Mouse (Mus musculus) CH12.LX (cell line): ENCODE measurements around the gene Omg. TPM values are rescaled to one million over a fixed set of nuclear protein-coding genes. Genes with fewer than 3 reads are reported as not detected.

Experiments used
- DNase-seq: peaks from one replicate; pipeline ENCODE4 v3.0.0-alpha.2; 2013; ENCODE audit errors: extremely low read depth
- H3K27ac ChIP-seq: 2 replicates; pipeline ENCODE4 v1.5.1; 2012; ENCODE audit warnings: low read depth, mild to moderate bottlenecking, control low read depth, moderate library complexity; ENCODE audit not compliant: insufficient read depth
- H3K27me3 ChIP-seq: replicated peaks from 2 replicates; pipeline ENCODE3; 2012; ENCODE audit warnings: inconsistent platforms
- H3K36me3 ChIP-seq, 2 experiments: replicated peaks in 1 of 2; 2 replicates each; pipeline versions ENCODE3 to v1.6.1; 2012; ENCODE audit warnings: inconsistent platforms in 1 of 2, low read length in 1 of 2, mild to moderate bottlenecking in 1 of 2, mixed read lengths in 1 of 2, moderate library complexity in 1 of 2; ENCODE audit not compliant: control insufficient read depth in 1 of 2, insufficient read depth in 1 of 2
- H3K4me1 ChIP-seq, 2 experiments: 2 replicates each; pipeline ENCODE4 v1.6.1; 2012; ENCODE audit warnings: inconsistent platforms in 1 of 2, moderate library complexity in 1 of 2; ENCODE audit not compliant: insufficient read depth in 2 of 2, control insufficient read depth in 1 of 2
- H3K4me2 ChIP-seq: 2 replicates; pipeline ENCODE4 v1.6.1; 2012; ENCODE audit warnings: low read depth, mild to moderate bottlenecking, control low read depth; ENCODE audit not compliant: poor library complexity, insufficient read depth, severe bottlenecking
- H3K4me3 ChIP-seq, 3 experiments: fragments of 150-350 bp in 1 of 3; sonication (generic) in 1 of 3; replicated peaks in 1 of 3; 2 replicates each; pipeline versions ENCODE3 to v1.5.1; 2011 to 2012; ENCODE audit warnings: low read depth in 2 of 3, low read length in 2 of 3, mild to moderate bottlenecking in 2 of 3, moderate library complexity in 2 of 3, control low read depth in 1 of 3, improper control_type of control experiment in 1 of 3, inconsistent platforms in 1 of 3, mixed read lengths in 1 of 3; ENCODE audit not compliant: poor library complexity in 1 of 3
- H3K79me2 ChIP-seq: replicated peaks from 2 replicates; pipeline ENCODE4 v1.6.1; 2012; ENCODE audit warnings: mild to moderate bottlenecking, moderate library complexity; ENCODE audit not compliant: control insufficient read depth, poor library complexity, insufficient read depth, severe bottlenecking; ENCODE audit errors: extremely low read depth
- H3K9ac ChIP-seq: 2 replicates; pipeline ENCODE4 v1.6.1; 2012; ENCODE audit warnings: low read depth, mild to moderate bottlenecking, control low read depth, moderate library complexity; ENCODE audit not compliant: insufficient read depth
- H3K9me3 ChIP-seq: replicated peaks from 2 replicates; pipeline ENCODE3; 2012; ENCODE audit warnings: low read length, inconsistent platforms, mixed read lengths
- BHLHE40 ChIP-seq: IDR thresholded peaks from 2 replicates; pipeline ENCODE4 v1.6.1; 2011; ENCODE audit warnings: mild to moderate bottlenecking, low read depth, low read length, improper control_type of control experiment
- CHD1 ChIP-seq: IDR thresholded peaks from 2 replicates; pipeline ENCODE4 v1.6.1; 2012; ENCODE audit warnings: low read depth, low read length, improper control_type of control experiment, inconsistent platforms
- CHD2 ChIP-seq: IDR thresholded peaks from 2 replicates; pipeline ENCODE4 v1.6.1; 2011; ENCODE audit warnings: low read length, improper control_type of control experiment
- CTCF ChIP-seq, 2 experiments: IDR thresholded peaks in 1 of 2; conservative IDR thresholded peaks in 1 of 2; 2 replicates each; pipeline ENCODE4 v1.5.1; 2011 to 2012; ENCODE audit warnings: low read depth in 2 of 2, low read length in 2 of 2, improper control_type of control experiment in 1 of 2, inconsistent platforms in 1 of 2, mild to moderate bottlenecking in 1 of 2, moderate library complexity in 1 of 2
- ELF1 ChIP-seq: IDR thresholded peaks from 2 replicates; pipeline ENCODE4 v1.6.1; 2014; ENCODE audit warnings: low read depth, mild to moderate bottlenecking, inconsistent platforms, low read length, improper control_type of control experiment
- ETS1 ChIP-seq: conservative IDR thresholded peaks from 2 replicates; pipeline ENCODE4 v1.6.1; 2012; ENCODE audit warnings: low read depth, mild to moderate bottlenecking, inconsistent platforms, low read length, improper control_type of control experiment, moderate library complexity
- HCFC1 ChIP-seq: IDR thresholded peaks from 2 replicates; pipeline ENCODE4 v1.6.1; 2012; ENCODE audit warnings: low read depth, mild to moderate bottlenecking, inconsistent platforms, low read length, improper control_type of control experiment
- IRF4 ChIP-seq: IDR thresholded peaks from 2 replicates; pipeline ENCODE4 v1.6.1; 2014; ENCODE audit warnings: low read depth, mild to moderate bottlenecking, inconsistent platforms, low read length, improper control_type of control experiment
- JUN ChIP-seq: IDR thresholded peaks from 2 replicates; pipeline ENCODE4 v1.6.1; 2011; ENCODE audit warnings: low read depth, mild to moderate bottlenecking, low read length, improper control_type of control experiment, moderate library complexity; ENCODE audit not compliant: insufficient read depth
- JUND ChIP-seq: conservative IDR thresholded peaks from 2 replicates; pipeline ENCODE4 v1.6.1; 2011; ENCODE audit warnings: low read depth, low read length, improper control_type of control experiment
- KAT2A ChIP-seq: IDR thresholded peaks from 2 replicates; pipeline ENCODE4 v1.6.1; 2012; ENCODE audit warnings: low read length, improper control_type of control experiment, inconsistent platforms; ENCODE audit not compliant: insufficient replicate concordance
- MAFK ChIP-seq: IDR thresholded peaks from 2 replicates; pipeline ENCODE4 v1.6.1; 2011; ENCODE audit warnings: low read length, improper control_type of control experiment; ENCODE audit not compliant: insufficient replicate concordance
- MAX ChIP-seq: IDR thresholded peaks from 2 replicates; pipeline ENCODE4 v1.6.1; 2011; ENCODE audit warnings: low read length, improper control_type of control experiment
- MAZ ChIP-seq: IDR thresholded peaks from 2 replicates; pipeline ENCODE4 v1.6.1; 2012; ENCODE audit warnings: low read depth, mild to moderate bottlenecking, inconsistent platforms, low read length, improper control_type of control experiment, moderate library complexity
- MYC ChIP-seq: IDR thresholded peaks from 2 replicates; pipeline ENCODE4 v1.6.1; 2011; ENCODE audit warnings: low read depth, mild to moderate bottlenecking, improper control_type of control experiment, low read length
- NELFE ChIP-seq: IDR thresholded peaks from 2 replicates; pipeline ENCODE4 v1.6.1; 2011; ENCODE audit warnings: low read depth, low read length, improper control_type of control experiment
- NRF1 ChIP-seq: IDR thresholded peaks from 2 replicates; pipeline ENCODE4 v1.6.1; 2014; ENCODE audit warnings: low read depth, mild to moderate bottlenecking, inconsistent platforms, low read length, improper control_type of control experiment, moderate library complexity
- POLR2A ChIP-seq: IDR thresholded peaks from 2 replicates; pipeline ENCODE4 v1.6.1; 2011; ENCODE audit warnings: low read depth, mild to moderate bottlenecking, improper control_type of control experiment, low read length
- POLR2AphosphoS2 ChIP-seq: IDR thresholded peaks from 2 replicates; pipeline ENCODE4 v1.6.1; 2011; ENCODE audit warnings: low read depth, low read length, improper control_type of control experiment
- SMC3 ChIP-seq: IDR thresholded peaks from 2 replicates; pipeline ENCODE4 v1.6.1; 2011; ENCODE audit warnings: low read depth, low read length, improper control_type of control experiment
- ZC3H11A ChIP-seq: IDR thresholded peaks from 2 replicates; pipeline ENCODE4 v1.6.1; 2012; ENCODE audit warnings: low read depth, mild to moderate bottlenecking, inconsistent platforms, low read length, improper control_type of control experiment
- ZKSCAN1 ChIP-seq: IDR thresholded peaks from 2 replicates; pipeline ENCODE4 v1.6.1; 2012; ENCODE audit warnings: low read depth, inconsistent platforms, low read length, improper control_type of control experiment, borderline replicate concordance
- ZMIZ1 ChIP-seq: IDR thresholded peaks from 2 replicates; pipeline ENCODE4 v1.6.1; 2012; ENCODE audit warnings: low read depth, mild to moderate bottlenecking, inconsistent platforms, low read length, improper control_type of control experiment
- dilution Hi-C: fragments of 300-500 bp; cut with MboI; formaldehyde crosslinking; loops from 2 replicates; pipeline ENCODE4 v1.14.3; 2020; ENCODE audit warnings: low sequenced_read_pairs; ENCODE audit not compliant: extremely low pct_unique_long_range_greater_than_20kb, extremely low pct_ligation_motif_present
- in situ Hi-C: fragments of 300-500 bp; cut with MboI; formaldehyde crosslinking; loops from 3 replicates; pipeline ENCODE4 v1.14.3; 2019; ENCODE audit warnings: low sequenced_read_pairs, low pct_ligation_motif_present, low pct_unique_long_range_greater_than_20kb, mixed read lengths
- polyA plus RNA-seq: library from polyadenylated mRNA; unstranded; fragments of >175 nt; gene quantifications from 2 replicates; pipeline ENCODE4 v1.2.1, GENCODE M21; 2012; ENCODE audit warnings: low read depth; ENCODE audit not compliant: insufficient read length
- total RNA-seq, 2 experiments: library from RNA; depleted of rRNA; stranded (reverse); fragments of 300-350 nt in 1 of 2; fragments of >200 nt in 1 of 2; gene quantifications; 2 replicates each; pipeline ENCODE4 v1.2.3; 2012 to 2014

Omg gene
- total and polyA plus RNA-seq, 3 experiments, result 0.09 to 0.17 (median 0.13) TPM

- TF ChIP-seq KAT2A (no peak), IRF4 (peak; percentile 88), ETS1 (peak; percentile 94), MAX (no peak), POLR2A (peak; percentile 62; the same call in 1 of the 2 replicates), MAFK (peak; percentile 70; the same call in 1 of the 2 replicates), ELF1 (peak; percentile 78), JUND (peak; percentile 86), CHD2 (peak; percentile 49; the same call in 1 of the 2 replicates), MYC (peak; percentile 72; the same call in 1 of the 2 replicates), MAZ (no peak), JUN (peak; percentile 48; the same call in 1 of the 2 replicates), ZMIZ1 (no peak; the same call in 1 of the 2 replicates), ZKSCAN1 (no peak), POLR2AphosphoS2 (peak; percentile 80; the same call in 1 of the 2 replicates), ZC3H11A (no peak), CTCF (conservative IDR thresholded peaks at IDR 0.05 in 1 of 2, IDR thresholded peaks at IDR 0.05 in 1 of 2; ENCODE audit: low read depth in 2 of 2, low read length in 2 of 2) (no peak), NRF1 (no peak), NELFE (no peak), HCFC1 (0 out of 2 replicates have a peak, but pooled peaks have one; percentile 42), SMC3 (peak; percentile 3; the same call in 1 of the 2 replicates)
Measured at GRCm38 (mm10) chr11:79519878-79520291, 16.0 kb upstream of the Omg start (continued).

GRCm38 (mm10) chr11:79519299-79519698, 15.4 kb upstream of the Omg start:
- H3K36me3 ChIP-seq, result peaks cover 22 to 41% of the 10 kb centered on the region in 2 experiments
- in situ Hi-C loops (no loop called here), dilution Hi-C loops (no loop called here)
- peak overlapping the region; percentile 98 for H3K4me2 ChIP-seq
- H3K4me3 ChIP-seq, result peak overlapping the region in 2 of 3 experiments; percentile 0 to 41
- H3K4me1 ChIP-seq, result peaks cover 17 to 57% of the 10 kb centered on the region in 2 experiments
- H3K27me3 ChIP-seq, result no peaks in the 10 kb centered on the region
- no peak for DNase-seq
- TF ChIP-seq JUND, result no peak
- no peak for TF ChIP-seq KAT2A
- 0 out of 2 replicates have a peak, but pooled peaks have one; percentile 43 for TF ChIP-seq MYC
- TF ChIP-seq BHLHE40, result no peak
- peak; percentile 10; the same call in 1 of the 2 replicates for TF ChIP-seq CHD1
- no peak for TF ChIP-seq SMC3
- H3K9me3 ChIP-seq, result no peaks in the 10 kb centered on the region
- H3K9ac ChIP-seq, result peak overlapping the region; percentile 82
- H3K79me2 ChIP-seq, result peaks cover 65% of the 10 kb centered on the region
- H3K27ac ChIP-seq, result peak overlapping the region; percentile 69; the same call in 1 of the 2 replicates
